Mouse (Mus musculus) left cerebral cortex, postnatal 25 days (tissue): ENCODE measurements around the gene St6galnac6. TPM values are rescaled to one million over a fixed set of nuclear protein-coding genes. Genes with fewer than 3 reads are reported as not detected.
A peak's percentile ranks its signal among the peaks of the same experiment; 100 is the strongest.

Experiments
- DNase-seq, 2 experiments: peaks; one replicate each; pipeline ENCODE4 v3.0.0; 2022; ENCODE audit warnings: low spot score in 2 of 2, mixed read lengths in 1 of 2
- intact Hi-C: fragments of 180-260 bp; cut with DNase I; formaldehyde crosslinking; loops from one replicate; pipeline ENCODE4 v1.15.1; 2025
- total RNA-seq, 2 experiments: library from RNA; stranded (reverse); gene quantifications; 2 replicates each; pipeline ENCODE4 v1.2.3; 2021

Gene St6galnac6
- total RNA-seq, 2 experiments from 2014 or later = 112 to 117 TPM

DNA sequence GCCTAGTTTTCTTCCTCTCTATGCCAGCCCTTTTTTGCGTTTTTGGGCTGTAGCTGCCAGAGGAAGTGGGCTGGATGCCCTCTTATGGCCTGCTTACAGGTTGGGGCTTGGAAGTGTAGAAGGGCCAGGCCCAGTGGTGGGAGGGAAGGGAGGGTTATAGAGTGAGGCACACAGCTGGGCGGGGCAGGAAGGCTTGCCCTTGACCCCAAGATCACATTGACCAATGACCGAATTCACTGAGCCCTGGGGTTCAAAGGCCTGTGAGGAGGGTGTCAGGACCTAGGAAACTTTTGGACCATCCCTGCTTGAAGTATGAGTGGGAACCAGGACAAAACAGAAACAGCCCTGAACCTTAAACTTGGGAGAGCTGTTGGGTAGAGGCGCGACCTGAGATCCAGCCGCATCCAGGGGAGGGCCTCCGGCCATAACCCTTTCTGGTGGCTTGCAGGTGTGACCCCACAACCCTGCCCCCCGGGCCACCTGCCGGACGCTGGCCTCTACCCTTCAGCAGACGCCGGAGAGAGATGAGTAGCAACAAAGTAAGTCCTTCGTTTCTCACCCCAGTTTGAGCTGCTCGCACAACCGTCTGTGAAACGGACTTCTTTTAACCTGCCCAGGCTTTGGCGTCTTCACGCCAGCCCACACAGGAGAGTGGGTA is 9.4 kb downstream of the St6galnac6 start:
- intact Hi-C loops = no loop called here
- no peak for DNase-seq

DNA sequence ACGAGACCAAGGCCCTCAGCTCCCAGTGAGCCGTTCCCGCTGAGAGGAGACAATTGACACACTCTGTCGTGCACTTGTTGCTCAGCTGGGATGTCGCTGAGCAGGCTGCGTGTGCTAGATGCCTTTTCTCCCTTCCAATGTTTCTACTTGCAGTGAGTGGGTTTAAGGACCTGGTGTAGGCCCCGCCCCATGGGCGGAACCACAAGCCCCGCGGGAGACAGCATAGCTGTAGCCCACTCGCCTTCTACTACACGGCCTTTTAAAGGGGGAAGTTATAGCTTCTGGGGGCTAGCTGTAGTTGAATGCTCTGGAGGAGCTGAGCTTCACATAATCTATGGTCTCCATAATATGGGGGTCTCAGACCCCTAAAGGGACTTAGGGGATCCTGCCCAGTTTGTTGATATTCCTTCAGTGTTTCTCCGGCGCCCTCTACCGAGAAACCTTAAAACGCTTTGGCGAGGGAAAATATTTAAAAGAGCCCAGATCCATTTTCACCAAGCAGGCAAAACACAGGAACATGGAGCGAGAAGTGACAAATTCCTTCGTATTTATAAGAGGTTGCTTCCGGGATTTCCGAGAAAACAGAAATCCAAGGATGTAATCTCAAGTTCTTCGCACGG is 11.2 kb downstream of the St6galnac6 start:
- intact Hi-C loops = no loop called here
- DNase-seq = peak in 1 of 2 experiments; percentile 63

DNA sequence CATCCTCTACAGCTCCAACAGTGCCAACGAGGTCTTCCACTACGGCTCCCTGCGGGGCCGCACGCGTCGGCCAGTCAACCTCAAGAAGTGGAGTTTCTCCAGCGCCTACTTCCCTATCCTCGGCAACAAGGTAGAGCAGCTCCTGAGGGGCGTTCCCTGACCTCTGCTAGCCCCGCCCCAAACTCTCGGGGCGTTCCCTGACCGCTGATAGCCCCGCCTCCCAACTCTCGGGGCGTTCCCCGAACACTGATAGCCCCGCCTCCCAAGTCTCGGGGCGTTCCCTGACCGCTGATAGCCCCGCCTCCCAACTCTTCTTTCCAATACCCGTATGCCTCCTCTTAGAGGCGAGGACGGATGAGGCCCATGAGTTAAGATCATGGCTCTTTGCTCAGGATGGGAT is 12.8 kb downstream of the St6galnac6 start:
- intact Hi-C loops = no loop called here
- no peak for DNase-seq

DNA sequence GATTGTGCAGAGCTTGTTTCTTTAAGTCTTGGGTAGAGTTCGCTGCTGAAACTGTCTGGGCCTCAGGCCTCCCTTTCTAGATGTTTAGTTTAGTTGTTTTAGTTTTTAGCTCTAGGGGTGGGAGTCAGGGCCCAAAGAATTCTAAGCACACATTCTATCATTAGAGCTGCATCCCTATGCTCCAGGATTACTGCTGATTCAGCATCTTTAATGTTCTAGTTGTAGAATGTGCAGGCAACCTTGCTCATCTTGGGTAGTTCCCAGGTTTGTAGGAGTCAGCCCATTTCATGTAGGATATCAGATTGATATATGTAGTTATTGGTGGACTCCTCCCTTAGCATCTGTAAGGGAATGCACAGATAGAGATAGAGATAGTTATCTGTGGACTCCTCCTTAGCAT is 17.6 kb downstream of the St6galnac6 start:
- intact Hi-C loops = loop anchor here (5.0 kb wide), 1 partner anchor 35 kb away; no protein-coding TSS in a partner anchor
- no peak for DNase-seq

DNA sequence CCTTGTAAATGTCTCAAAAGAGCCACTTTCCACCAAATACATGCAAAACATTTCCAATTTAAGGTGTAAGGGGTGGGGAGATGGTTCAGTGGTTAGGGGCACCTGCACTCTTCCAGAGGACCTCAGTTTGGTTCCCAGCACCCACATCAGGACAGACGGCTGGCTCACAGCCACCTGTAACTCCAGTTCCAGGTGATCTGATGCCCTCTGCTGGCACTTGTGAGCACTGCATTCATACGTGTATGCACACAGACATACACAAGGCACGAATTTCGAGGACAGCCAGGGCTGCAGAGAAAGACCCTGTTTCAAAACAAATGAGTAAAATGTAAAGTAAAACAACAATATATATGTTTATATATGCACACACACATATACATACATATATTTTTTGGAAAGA is 18.1 kb downstream of the St6galnac6 start:
- no peak for DNase-seq
- intact Hi-C loops = loop anchor here (5.0 kb wide), 1 partner anchor 35 kb away; no protein-coding TSS in a partner anchor

DNA sequence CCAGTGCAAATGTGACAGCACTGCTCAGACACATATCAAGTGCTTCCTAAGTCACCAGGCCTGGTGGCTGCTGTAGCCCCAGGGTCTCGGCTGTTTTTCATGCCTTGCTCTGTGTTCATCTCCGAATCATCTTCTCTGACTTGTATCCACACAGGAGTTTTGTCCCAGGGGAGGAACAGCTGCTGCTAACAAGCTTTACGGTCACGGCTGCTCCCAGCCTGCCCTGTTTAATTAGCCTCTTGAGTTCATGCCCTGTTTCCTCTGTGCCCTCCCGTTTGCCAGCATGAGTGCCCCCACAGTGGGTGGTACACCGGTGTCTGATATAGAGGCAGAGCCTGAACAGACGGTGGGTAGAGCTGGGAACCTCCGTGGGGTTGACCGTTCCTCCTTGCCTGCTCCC is 18.5 kb downstream of the St6galnac6 start:
- intact Hi-C loops = loop anchor here (5.0 kb wide), 1 partner anchor 36 kb away; no protein-coding TSS in a partner anchor
- no peak for DNase-seq

DNA sequence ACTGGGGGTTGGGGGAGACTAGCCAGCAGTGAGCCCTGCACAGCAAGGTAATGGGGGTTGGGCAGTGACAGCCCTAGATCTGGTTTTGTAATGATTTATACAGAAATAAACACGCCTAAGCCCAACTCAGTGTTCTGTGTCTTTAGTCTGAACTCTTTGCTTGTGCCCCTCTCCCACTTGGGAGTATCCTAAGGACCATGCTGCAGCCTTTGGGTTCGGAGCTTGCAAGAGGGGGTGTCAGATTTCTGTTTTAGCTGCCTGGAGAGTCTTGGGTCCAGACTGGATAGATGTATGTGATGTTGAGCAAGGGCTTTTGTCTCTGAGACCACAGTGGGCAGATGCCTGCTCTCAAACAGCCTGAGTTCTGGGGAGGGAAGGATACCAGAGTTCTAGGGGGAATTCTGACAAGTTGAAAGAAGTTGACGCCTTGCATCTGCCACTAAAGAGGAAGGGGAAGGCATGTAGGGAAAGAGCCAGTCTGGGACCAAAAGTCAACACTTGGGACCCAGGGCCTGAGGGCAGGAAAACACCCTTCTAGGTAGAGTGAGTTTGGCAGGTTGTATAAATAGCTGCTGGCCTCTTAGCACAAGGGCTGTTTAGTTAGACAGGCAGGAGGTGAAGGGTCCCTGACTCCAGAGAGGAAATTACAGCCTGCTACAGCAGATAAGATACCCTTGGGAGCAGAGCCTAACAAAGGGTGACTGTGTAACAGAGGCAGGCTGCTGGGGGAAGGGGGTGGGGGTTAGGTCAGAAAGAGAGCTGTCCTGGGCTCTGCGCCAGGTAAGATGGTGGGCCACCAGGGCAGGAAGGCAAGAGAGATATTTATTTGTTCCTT is 21.4 kb downstream of the St6galnac6 start:
- DNase-seq = no peak
- intact Hi-C loops = no loop called here

DNA sequence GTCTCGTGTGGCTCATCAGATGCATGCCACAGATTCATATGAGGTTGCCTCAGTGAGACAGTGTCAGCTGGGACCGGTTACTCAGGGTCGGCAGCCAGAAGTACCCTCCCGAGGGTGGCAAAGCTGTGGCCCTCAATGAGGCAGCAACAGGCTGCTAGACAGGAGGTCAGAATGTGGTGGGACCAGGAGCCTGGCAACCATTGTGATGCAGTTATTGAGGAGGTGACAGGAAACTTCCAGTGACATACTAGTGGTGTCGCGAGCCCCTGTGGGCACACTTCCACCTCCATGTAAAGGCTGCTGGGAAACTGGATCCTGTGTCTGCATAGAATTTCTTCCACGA is 22.0 kb downstream of the St6galnac6 start, which contains the start of gene Ak1:
TSS of gene Ak1 (plus strand) at position 242 of the 343 bp plus-strand sequence.
- intact Hi-C loops = no loop called here
- no peak for DNase-seq

DNA sequence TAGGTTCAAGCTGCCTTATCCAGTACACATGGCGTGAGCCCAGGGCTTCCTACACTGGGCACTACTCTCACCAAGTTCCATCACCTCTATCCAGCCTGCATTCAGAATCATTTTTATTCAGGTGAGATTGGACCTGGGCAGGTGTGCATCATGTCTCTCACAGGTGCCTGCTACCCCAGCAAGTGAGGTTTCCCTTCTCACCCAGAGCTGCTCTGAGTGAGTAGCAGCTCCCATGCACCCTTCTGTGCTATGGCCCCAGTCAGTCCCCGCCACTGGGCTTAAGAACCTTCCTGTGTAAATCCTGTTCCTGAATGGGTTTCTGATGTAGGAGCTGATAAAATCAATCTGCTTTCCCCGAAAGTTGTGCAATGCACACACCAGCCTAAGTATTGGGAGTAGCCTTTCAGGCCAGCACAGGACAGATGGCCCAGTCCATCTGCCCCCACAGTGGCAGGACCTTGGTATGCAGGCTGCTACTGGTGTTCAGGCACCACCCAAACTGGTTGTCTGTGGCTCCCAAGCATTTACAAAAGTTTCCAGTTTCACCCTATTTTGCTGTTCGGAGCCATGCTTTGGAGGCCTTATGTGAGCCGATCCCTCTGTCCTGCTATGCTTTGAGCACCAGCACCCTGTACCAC is 24.7 kb downstream of the St6galnac6 start:
- intact Hi-C loops = no loop called here

DNA sequence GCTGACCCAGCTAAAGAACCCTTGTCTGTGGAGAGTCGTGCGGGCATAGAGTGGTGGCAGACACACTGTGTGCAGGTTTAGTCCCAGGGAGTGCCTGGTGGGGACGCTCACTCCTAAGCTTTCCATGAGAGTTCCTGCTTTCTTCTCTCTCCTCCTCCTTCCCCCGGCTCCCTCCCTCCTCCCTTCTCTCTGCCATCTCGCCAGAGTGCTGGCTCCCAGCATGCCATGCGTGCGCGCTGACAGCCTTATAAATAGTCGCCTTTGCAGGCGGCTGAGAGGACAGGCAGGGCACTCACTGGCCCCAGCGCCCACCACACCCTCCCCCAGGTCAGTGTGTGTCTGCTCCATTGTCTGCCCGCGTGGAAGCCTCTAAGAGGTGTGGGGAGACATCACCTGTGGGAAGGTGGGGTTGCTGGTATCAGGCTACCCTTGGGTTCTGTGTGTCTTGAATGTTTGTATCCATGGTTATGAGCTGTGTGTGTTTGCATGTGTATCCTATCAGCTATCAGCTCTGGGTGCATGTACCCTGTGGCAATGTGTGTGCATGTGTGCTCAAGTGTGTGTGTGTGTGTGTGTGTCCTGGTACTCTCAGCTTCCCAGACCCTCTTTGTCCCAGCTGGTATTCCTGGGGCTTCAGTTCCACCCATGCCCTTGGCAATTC is 25.8 kb downstream of the St6galnac6 start:
- peak; percentile 90 to 96 for DNase-seq
- intact Hi-C loops = loop anchor here (5.0 kb wide), 1 partner anchor 132 kb away; the partner anchor contains the start of gene Tor2a

More for the DNA sequence above, 24.7 kb downstream of the St6galnac6 start:
- DNase-seq = no peak

DNA sequence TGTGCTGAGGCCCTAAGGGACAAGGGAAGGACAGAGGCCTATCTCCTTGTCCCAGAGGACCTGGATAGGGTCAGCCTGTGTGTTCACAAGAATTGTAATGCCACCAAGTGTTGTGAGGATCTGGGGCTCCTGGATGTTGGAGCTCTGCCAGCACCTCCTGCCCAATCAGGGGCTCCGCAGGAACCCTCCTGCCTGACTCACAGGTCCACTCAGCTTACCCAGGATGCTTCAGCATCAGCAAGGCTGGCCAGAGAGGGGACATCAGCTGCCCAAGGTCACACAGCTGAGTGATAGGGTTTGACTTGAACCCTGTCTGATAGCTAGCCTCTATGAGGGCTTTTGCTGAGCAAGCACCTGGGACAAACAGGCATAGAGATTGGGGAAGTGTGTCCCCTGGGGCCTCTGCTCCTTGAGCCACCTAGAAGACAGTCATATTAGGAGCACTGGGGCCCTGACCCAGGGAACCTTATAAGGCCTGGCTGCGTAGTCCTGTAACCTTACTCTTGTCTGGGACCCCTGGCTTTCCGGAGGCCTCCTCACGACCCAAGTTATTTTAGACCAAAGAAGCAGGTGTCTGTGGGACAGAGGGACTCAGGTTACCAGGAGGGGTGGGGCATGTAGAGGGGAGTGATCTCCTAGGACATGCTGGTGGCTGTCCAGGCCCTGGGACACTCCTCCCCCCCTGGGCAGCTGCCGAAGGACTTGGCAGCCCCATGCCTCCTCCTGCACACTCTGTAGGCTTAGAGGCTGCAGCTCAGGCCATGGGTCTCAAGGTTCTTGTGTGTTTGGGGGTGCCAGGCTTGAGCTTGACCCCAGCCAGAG is 26.6 kb downstream of the St6galnac6 start:
- intact Hi-C loops = loop anchor here (5.0 kb wide), 1 partner anchor 131 kb away; the partner anchor contains the start of gene Tor2a
- DNase-seq = peak; percentile 73 to 82

DNA sequence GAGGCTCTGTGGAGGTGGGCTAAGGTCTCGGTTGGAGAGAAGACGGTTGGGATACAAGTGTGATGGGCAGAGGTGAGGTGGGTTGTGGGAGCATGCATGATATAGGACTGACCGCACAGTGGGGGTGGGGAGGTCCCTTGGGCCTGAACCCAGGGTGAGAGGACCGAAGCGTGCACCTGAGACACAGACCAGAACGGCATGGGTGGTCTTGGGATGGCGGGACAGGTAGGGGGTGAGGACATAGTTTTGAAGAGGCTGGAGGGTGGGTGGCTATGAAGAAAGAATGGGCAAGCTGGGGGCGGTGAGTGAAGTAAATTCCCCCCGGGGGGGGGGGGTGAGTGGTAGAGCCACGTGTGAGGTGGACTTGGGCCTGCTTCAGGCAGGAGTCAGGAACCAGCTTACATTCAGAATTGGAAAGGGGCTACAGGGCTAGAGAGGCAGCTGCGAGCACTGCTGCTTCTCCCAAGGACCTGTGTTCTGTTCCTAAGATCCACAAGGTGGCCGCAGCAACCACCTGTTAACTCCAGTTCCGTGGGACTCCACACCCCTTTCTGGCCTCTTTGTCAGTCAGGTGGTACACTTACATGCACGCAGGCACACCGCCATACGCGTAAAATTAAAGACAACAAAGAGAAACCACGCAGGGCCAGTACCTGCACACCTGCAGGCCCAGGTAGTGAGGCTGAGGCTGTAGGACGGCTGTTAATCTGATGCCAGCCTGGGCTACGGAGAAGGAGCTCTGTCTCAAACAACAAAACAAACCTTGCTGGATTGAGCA is 27.9 kb downstream of the St6galnac6 start:
- DNase-seq = no peak
- intact Hi-C loops = loop anchor here (5.0 kb wide), 1 partner anchor 130 kb away; the partner anchor contains the start of gene Tor2a

DNA sequence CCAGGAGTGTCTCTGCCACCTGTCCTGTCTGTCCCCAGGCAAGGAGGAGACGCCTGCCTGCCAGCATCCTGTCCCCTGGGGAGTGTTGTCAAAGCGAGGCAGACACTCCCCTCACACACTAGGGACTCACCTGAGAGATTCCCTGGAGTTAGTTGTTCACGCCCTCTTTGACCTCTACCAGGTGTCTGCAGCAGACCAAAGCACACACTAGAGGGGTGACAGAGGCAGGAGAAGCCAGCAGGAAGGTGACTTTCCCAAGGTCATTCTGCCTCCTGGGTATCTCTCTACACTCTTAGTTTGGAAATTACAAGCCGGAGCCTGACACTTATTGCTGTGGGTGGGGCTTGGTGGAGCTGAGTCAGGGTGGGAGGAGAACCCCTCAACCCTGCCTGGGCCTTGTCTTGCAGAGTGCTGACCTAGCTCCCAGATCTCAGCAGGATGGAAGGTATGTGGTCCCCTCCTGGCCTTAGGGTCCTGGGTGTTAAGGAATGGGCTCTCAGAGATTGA is 28.6 kb downstream of the St6galnac6 start:
- no peak for DNase-seq
- intact Hi-C loops = loop anchor here (5.0 kb wide), 1 partner anchor 129 kb away; the partner anchor contains the start of gene Tor2a

DNA sequence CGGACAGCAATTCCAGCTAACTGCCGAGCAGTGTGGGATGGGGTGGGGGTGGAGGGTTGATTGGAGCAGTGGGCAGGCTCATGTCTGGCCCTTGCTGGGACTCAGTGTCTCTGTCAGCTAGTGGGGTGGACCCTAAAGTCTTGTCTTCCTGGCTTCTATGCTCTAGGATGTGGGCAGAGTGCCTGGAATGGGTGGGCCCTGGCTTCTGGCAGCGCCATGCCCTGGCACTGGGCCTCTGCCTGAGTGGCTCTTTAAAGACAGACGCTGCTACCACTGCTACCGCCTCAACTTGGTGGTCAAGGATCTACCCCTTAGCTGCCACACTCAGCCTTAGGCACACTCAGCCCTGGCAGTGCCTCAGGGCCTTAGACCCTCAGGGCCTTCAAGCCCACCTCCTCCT is 29.2 kb downstream of the St6galnac6 start:
- DNase-seq = peak; percentile 58 to 79
- intact Hi-C loops = loop anchor here (5.0 kb wide), 1 partner anchor 129 kb away; the partner anchor contains the start of gene Tor2a

DNA sequence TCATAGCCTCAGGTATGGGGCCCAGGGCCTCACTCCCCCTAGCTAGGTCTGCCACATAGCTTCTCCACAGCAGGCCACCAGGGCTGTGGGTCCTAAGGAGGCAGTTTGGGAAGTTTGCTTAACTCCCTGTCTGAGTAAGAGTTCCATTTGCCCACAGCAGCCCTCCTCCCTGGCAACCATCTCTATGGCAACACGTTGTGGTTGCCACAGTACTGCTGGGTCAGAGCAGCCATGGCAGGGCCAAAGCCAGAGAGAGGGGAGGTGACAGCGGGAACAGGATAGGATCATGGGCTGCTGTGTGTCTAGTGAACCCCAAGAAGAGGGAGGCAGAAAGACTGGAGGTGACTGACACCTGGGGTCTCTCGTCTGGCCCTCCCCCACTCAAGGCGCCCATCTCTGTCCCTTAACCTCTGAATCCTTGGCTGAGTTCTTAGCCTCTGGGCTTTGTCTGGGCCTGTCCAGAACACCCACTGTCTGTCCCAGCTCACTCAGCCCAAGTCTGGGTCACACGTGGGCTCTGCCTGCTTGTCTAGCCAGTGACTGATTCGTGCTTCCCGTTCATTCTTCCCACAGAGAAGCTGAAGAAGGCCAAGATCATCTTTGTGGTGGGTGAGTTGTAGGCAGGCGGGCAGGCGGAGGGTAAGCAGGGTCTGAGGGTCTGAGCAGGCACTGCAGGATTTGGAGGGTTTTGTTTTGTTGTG is 29.9 kb downstream of the St6galnac6 start:
- peak; percentile 35 to 60 for DNase-seq
- intact Hi-C loops = loop anchor here (5.0 kb wide), 1 partner anchor 128 kb away; the partner anchor contains the start of gene Tor2a

DNA sequence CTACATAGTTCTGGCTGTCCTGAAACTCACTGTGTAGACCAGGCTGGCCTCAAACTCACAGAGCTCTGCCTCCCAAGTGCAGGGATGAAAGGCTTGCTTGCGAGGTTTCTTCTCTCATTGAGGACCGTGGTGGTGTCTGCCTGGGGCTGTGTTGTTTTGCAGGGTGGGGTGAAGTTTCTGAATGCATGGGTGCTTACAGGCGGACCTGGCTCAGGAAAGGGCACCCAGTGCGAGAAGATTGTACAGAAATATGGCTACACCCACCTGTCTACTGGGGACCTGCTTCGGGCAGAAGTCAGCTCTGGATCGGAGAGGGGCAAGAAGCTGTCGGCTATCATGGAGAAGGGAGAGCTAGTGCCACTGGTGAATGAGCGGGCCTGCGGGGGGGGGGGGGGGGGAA is 30.5 kb downstream of the St6galnac6 start:
- intact Hi-C loops = no loop called here
- DNase-seq = no peak

DNA sequence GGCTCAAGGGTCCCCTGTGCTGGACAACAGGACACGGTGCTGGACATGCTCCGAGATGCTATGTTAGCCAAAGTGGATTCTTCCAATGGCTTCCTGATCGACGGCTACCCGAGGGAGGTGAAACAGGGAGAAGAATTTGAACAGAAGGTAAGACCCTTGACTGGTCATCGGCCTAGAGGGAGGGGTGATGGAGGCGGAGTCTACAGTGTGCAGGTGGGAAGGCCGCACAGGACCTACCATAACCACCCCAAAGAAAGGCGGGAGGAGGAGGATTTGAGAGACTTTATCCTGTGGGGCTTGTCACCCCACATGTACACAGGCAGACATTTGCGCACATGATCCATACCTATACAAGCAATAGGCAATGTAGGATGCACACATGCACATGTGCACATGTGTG is 31.5 kb downstream of the St6galnac6 start:
- intact Hi-C loops = loop anchor here (1.0 kb wide), 1 partner anchor 58 kb away; no protein-coding TSS in a partner anchor
- DNase-seq = no peak
